Mouse (Mus musculus) liver, embryonic 11.5 days (tissue): ENCODE results near the gene Olfr761. TPM values are rescaled to one million over a fixed set of nuclear protein-coding genes. Genes with fewer than 3 reads are reported as not detected.
"Not testable (repeated sequence)": the region's sequence is repeated elsewhere in the genome, so short reads cannot be mapped to it uniquely, and the experiment has no call there.

Source experiments
- ATAC-seq: fragments of 200-750 bp; cut with Nextera tagmentation; replicated peaks from 2 replicates; pipeline ENCODE4 v1.8.0; 2017; ENCODE audit warnings: moderate number of reproducible peaks, mild to moderate bottlenecking, moderate TSS enrichment, moderate library complexity; ENCODE audit not compliant: low FRiP score
- DNase-seq: peaks from one replicate; pipeline ENCODE4 v3.0.0-alpha.2; 2017; ENCODE audit warnings: low spot score
- H3K27ac ChIP-seq: fragments of 300-500 bp; sonication (generic); 2 replicates; pipeline ENCODE4 v1.5.1; 2014; ENCODE audit warnings: mild to moderate bottlenecking, low read depth, low read length, control low read depth
- H3K27me3 ChIP-seq: fragments of 300-500 bp; sonication (generic); replicated peaks from 2 replicates; pipeline ENCODE4 v1.6.1; 2014; ENCODE audit warnings: low read length, mixed read lengths; ENCODE audit not compliant: control insufficient read depth, insufficient read depth
- H3K36me3 ChIP-seq: fragments of 300-500 bp; sonication (generic); 2 replicates; pipeline ENCODE4 v1.6.1; 2014; ENCODE audit warnings: mild to moderate bottlenecking, low read length, moderate library complexity, mixed read lengths; ENCODE audit not compliant: control insufficient read depth, insufficient read depth
- H3K4me1 ChIP-seq: fragments of 300-500 bp; sonication (generic); replicated peaks from 2 replicates; pipeline ENCODE4 v1.6.1; 2014; ENCODE audit warnings: low read length, mixed read lengths; ENCODE audit not compliant: control insufficient read depth, insufficient read depth
- H3K4me2 ChIP-seq: fragments of 300-500 bp; sonication (generic); 2 replicates; pipeline ENCODE4 v1.6.1; 2014; ENCODE audit warnings: mild to moderate bottlenecking, control low read depth, moderate library complexity
- H3K4me3 ChIP-seq: fragments of 300-500 bp; sonication (generic); 2 replicates; pipeline ENCODE4 v1.5.1; 2014; ENCODE audit warnings: low read depth, low read length, control low read depth
- H3K9ac ChIP-seq: fragments of 300-500 bp; sonication (generic); 2 replicates; pipeline ENCODE4 v1.6.1; 2014; ENCODE audit warnings: low read depth, low read length, control low read depth
- H3K9me3 ChIP-seq: fragments of 300-500 bp; sonication (generic); 2 replicates; pipeline ENCODE4 v1.6.1; 2016; ENCODE audit warnings: low read length, inconsistent platforms, mixed read lengths; ENCODE audit not compliant: control insufficient read depth
- WGBS: fragments of 180-500 bp; shearing (Covaris S2); extraction: QIAGEN DNeasy Blood & Tissue Kit; methylation state at CpG from one replicate; pipeline ENCODE4 v1.1.7; 2014; 5-methylcytosine and 5-hydroxymethylcytosine counted together
- polyA plus RNA-seq: library from polyadenylated mRNA; unstranded; fragments of >200 nt; fragmentation: Nextera tagmentation; extraction: Ambion mirVana; gene quantifications from 2 replicates; pipeline ENCODE4 v1.2.1, GENCODE M21; 2014

Olfr761 gene
- not detected in 2 replicates for polyA plus RNA-seq

DNA sequence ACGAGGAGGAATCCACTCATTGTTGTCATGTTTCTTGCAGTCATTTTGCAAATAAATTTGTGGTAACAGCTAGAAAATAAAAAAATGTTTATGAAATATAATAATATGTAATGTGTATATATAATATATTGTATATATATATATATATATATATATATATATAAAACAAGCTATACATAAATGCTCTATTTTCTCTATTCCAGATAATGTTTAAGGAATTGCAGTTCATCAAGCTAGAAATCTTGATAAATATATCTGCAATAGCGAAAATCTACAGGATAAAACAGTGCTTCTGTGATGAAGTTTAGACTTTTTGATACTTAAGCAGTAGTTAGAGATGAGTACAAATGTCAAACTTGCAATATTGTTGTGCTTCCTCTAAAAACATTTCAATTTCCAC lies at the start of gene Olfr761:
Olfr761 (minus strand) TSS at position 101 of the 400 bp plus-strand sequence.
- Histone ChIP-seq H3K9me3 (no peaks in the 10 kb centered on the region), H3K4me1 (no peaks in the 10 kb centered on the region), H3K27ac (no peak within 1 kb of the TSS), H3K27me3 (no peaks in the 10 kb centered on the region), H3K4me2 (no peak within 1 kb of the TSS), H3K36me3 (no peaks in the 10 kb centered on the region), H3K4me3 (no peak within 1 kb of the TSS), H3K9ac (no peak within 1 kb of the TSS)
- no peak for DNase-seq
- 67% methylated on average over 2 of the region's 2 CpGs for WGBS
- no peak for ATAC-seq

DNA sequence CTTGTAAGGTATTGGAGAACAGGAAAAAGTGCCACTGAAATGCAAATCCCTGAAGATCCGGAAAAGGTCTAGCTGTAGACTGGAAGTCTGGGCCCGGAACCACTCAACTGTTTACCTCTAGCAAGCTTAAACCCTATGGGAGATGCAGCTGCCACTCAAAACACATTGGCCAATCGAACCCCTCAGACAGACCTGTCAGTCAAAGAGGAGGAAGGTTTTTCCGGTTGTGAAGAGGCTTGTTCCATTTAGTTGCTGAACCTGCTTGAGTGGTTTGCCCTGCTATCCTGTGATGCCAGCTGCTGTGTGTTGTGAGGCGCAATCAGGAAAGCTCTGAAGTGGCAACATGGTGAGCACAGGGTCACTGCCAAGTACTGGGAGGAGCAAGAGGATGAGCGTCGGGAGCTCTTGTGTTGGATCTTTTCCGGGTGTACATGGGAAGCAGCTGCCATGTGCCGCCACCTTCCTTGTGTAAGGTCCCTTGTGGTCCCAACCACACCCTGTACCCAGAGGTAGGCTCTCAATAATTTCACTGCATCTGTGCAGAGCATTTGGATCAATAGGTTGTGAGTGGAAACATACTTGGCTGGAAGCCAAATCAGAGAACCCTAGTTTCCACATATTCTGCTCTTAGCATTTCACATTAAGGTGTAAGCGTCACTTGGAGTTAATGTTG lies 42.9 kb upstream of the Olfr761 start:
- Histone ChIP-seq H3K4me1 (no peaks in the 10 kb centered on the region), H3K9me3 (no peaks in the 10 kb centered on the region), H3K36me3 (no peaks in the 10 kb centered on the region), H3K4me2 (peak overlapping the region; percentile 27; the same call in 1 of the 2 replicates), H3K27ac (no peak overlapping the region), H3K9ac (no peak overlapping the region), H3K27me3 (no peaks in the 10 kb centered on the region), H3K4me3 (peak overlapping the region; percentile 37)
- ATAC-seq (peak; percentile 78), DNase-seq (no peak)
- WGBS: 63% methylated on average over 10 of the region's 10 CpGs

DNA sequence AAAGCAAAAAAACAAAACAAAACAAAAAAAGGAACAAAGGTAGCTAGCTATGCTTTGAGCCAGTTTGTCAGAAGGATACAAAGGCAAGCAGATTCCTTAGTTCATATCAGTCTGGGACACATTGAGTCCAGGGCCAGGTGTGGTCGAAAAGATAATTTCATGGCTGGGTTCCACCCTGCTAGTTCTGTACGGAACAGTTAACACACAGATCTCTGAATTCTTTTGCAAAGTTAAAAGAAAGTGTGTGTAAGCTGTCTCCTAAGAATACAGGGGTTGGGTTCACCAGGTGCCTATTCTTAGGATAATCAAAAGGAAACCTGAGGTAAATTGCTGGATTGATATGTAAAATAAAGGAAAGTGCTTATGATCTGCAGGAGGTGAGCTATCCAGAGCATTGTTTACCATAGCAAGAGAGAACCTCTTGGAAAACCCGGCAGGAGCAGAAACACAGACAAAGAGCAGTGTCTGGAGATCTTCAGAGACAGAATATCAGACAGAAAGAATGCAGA lies 37.6 kb upstream of the Olfr761 start:
- Histone ChIP-seq H3K4me2 (peak overlapping the region; percentile 35; the same call in 1 of the 2 replicates), H3K27ac (peak overlapping the region; percentile 77; the same call in 1 of the 2 replicates)

DNA sequence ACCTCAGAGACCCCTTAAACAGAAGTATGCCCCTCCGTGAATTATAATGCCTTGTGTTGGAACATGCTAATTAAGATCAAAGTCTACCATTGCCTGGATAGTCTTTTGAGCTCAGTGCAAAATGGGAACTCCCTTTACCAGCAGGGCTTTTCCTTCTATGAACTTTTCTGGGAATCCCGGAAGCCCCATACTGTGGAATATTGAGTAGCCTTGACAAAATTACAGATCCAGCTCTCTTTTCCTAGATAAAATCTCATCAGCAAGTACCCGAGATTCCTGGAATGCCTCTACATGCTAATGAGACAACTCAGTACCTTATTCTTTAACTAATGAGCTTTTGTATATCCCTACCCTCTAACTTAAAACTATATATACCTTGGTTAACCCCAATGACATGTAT lies 20.7 kb upstream of the Olfr761 start:
- Histone ChIP-seq H3K4me1 (no peaks in the 10 kb centered on the region), H3K9ac (no peak overlapping the region), H3K27ac (no peak overlapping the region), H3K9me3 (no peaks in the 10 kb centered on the region; the same call in 1 of the 2 replicates), H3K4me3 (no peak overlapping the region), H3K36me3 (no peaks in the 10 kb centered on the region), H3K27me3 (no peaks in the 10 kb centered on the region), H3K4me2 (no peak overlapping the region)
- no peak for DNase-seq
- 78% methylated on average over 3 of the region's 3 CpGs for WGBS
- ATAC-seq: no peak

More for the DNA sequence above, 37.6 kb upstream of the Olfr761 start:
- Histone ChIP-seq H3K27me3 (no peaks in the 10 kb centered on the region), H3K36me3 (no peaks in the 10 kb centered on the region), H3K4me1 (no peaks in the 10 kb centered on the region), H3K9ac (no peak overlapping the region; the same call in 1 of the 2 replicates), H3K4me3 (no peak overlapping the region), H3K9me3 (no peaks in the 10 kb centered on the region)
- WGBS: 45% methylated on average over 3 of the region's 3 CpGs
- no peak for DNase-seq
- peak; percentile 92 for ATAC-seq

DNA sequence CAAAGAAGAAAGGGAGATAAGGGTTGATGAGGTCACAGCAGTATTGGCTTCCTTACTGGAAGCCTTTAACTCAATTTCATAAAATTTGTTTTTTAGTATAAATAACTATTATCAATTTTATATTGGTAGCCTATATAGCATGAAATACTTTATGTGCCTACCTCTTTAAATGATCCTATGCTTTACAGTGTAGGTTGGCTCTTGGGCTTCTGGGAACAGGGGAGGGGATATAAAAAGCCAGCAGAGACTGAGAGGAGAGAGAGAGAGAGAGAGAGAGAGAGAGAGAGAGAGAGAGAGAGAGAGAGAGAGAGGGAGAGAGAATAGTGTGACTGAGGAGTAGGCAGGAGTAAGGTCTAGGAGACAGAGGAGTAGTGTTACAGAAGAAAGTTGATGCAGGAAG lies 32.6 kb downstream of the Olfr761 start, which contains the start of gene Olfr128:
Olfr128 (plus strand) TSS at position 301 of the 400 bp plus-strand sequence.
- H3K4me2 ChIP-seq: no peak within 1 kb of the TSS
- H3K27me3 ChIP-seq: no peaks in the 10 kb centered on the region
- H3K27ac ChIP-seq: no peak within 1 kb of the TSS
- H3K4me1 ChIP-seq: no peaks in the 10 kb centered on the region
- H3K36me3 ChIP-seq: no peaks in the 10 kb centered on the region
- no peak within 1 kb of the TSS for H3K9ac ChIP-seq
- ATAC-seq (no peak), DNase-seq (no peak)
- no peaks in the 10 kb centered on the region for H3K9me3 ChIP-seq
- H3K4me3 ChIP-seq: no peak within 1 kb of the TSS

DNA sequence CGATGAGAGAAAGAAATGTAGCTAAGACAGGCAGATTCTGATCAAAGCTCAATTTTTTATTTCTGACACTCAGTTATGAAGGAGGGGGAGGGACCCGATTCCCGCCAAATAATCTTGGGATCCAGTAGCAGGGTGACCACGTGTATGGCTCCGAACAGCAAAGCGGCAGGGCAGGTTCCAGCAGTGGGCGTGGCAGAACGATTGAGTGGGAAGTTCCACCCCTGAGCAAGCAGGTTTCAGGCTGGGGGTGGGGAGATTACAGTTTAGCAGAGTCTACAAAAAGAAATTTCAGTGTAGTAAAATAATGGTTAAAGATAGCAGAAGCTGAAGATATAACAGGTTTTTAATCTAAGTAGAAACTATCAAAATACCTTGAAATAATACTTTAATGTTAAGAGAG lies 46.1 kb downstream of the Olfr761 start:
- H3K4me1 ChIP-seq, H3K4me3 ChIP-seq, ATAC-seq, H3K4me2 ChIP-seq, H3K9me3 ChIP-seq, H3K36me3 ChIP-seq, H3K27me3 ChIP-seq, DNase-seq, H3K27ac ChIP-seq, H3K9ac ChIP-seq: not testable (repeated sequence)
- 65% methylated on average over 8 of the region's 8 CpGs for WGBS

Other genes with a start within 250 kb of the Olfr761 start
- gene Olfr120, start 231.3 kb downstream of the Olfr761 start, polyA plus RNA-seq: not detected in 2 replicates
- gene Olfr121, start 204.2 kb downstream of the Olfr761 start, polyA plus RNA-seq: not detected in 2 replicates
- gene Olfr122, start 184.5 kb downstream of the Olfr761 start, polyA plus RNA-seq: not detected in 2 replicates
- gene Olfr123, start 159.6 kb downstream of the Olfr761 start, polyA plus RNA-seq: not detected in 2 replicates
- not detected in 2 replicates for gene Olfr124, start 153.2 kb downstream of the Olfr761 start, polyA plus RNA-seq
- not detected in 2 replicates for gene Olfr125, start 120.1 kb downstream of the Olfr761 start, polyA plus RNA-seq
- not detected in 2 replicates for gene Olfr126, start 105.6 kb downstream of the Olfr761 start, polyA plus RNA-seq
- not detected in 2 replicates for gene Olfr127, start 52.6 kb downstream of the Olfr761 start, polyA plus RNA-seq
- not detected in 2 replicates for gene Olfr128, start 32.5 kb downstream of the Olfr761 start, polyA plus RNA-seq
- not detected in 2 replicates for gene Olfr129, start 107.0 kb upstream of the Olfr761 start, polyA plus RNA-seq
- not detected in 2 replicates for gene Olfr130, start 110.8 kb upstream of the Olfr761 start, polyA plus RNA-seq
- not detected in 2 replicates for gene Olfr131, start 135.6 kb upstream of the Olfr761 start, polyA plus RNA-seq
- gene Olfr132, start 181.4 kb upstream of the Olfr761 start, polyA plus RNA-seq: not detected in 2 replicates
- gene Olfr133, start 192.2 kb upstream of the Olfr761 start, polyA plus RNA-seq: not detected in 2 replicates
- gene Olfr134, start 218.3 kb upstream of the Olfr761 start, polyA plus RNA-seq: not detected in 2 replicates